Mouse (Mus musculus) heart, embryonic 16.5 days (tissue): ENCODE results near the gene Lamc2. TPM values are rescaled to one million over a fixed set of nuclear protein-coding genes. Genes with fewer than 3 reads are reported as not detected.

Experiments used
- ATAC-seq: fragments of 200-750 bp; cut with Nextera tagmentation; replicated peaks from 2 replicates; pipeline ENCODE4 v1.8.0; 2017; ENCODE audit warnings: moderate number of reproducible peaks; ENCODE audit not compliant: insufficient read depth, low FRiP score; ENCODE audit errors: extremely low read depth
- H3K27ac ChIP-seq: fragments of 300-500 bp; sonication (generic); 2 replicates; pipeline ENCODE4 v1.5.1; 2014; ENCODE audit warnings: mild to moderate bottlenecking, low read length, control low read depth, moderate library complexity
- H3K27me3 ChIP-seq: fragments of 300-500 bp; sonication (generic); 2 replicates; pipeline ENCODE4 v1.6.1; 2014; ENCODE audit warnings: low read length, mixed read lengths; ENCODE audit not compliant: control insufficient read depth, insufficient read depth
- H3K36me3 ChIP-seq: fragments of 300-500 bp; sonication (generic); 2 replicates; pipeline ENCODE4 v1.6.1; 2014; ENCODE audit not compliant: control insufficient read depth, insufficient read depth
- H3K4me1 ChIP-seq: fragments of 300-500 bp; sonication (generic); 2 replicates; pipeline ENCODE4 v1.6.1; 2014; ENCODE audit warnings: low read length, mixed read lengths; ENCODE audit not compliant: control insufficient read depth, insufficient read depth
- H3K4me2 ChIP-seq: fragments of 300-500 bp; sonication (generic); 2 replicates; pipeline ENCODE4 v1.6.1; 2014; ENCODE audit warnings: low read depth, mild to moderate bottlenecking, control low read depth, low read length
- H3K4me3 ChIP-seq: fragments of 300-500 bp; sonication (generic); 2 replicates; pipeline ENCODE4 v1.5.1; 2014; ENCODE audit warnings: mild to moderate bottlenecking, control low read depth, low read length
- H3K9ac ChIP-seq: fragments of 300-500 bp; sonication (generic); 2 replicates; pipeline ENCODE4 v1.6.1; 2014; ENCODE audit warnings: low read length, control low read depth
- H3K9me3 ChIP-seq: fragments of 300-500 bp; sonication (generic); replicated peaks from 2 replicates; pipeline ENCODE4 v1.6.1; 2016; ENCODE audit warnings: low read length; ENCODE audit not compliant: control insufficient read depth
- WGBS: fragments of 180-500 bp; shearing (Covaris S2); extraction: QIAGEN DNeasy Blood & Tissue Kit; methylation state at CpG from one replicate; pipeline ENCODE4 v1.1.7; 2014; 5-methylcytosine and 5-hydroxymethylcytosine counted together
- polyA plus RNA-seq: library from polyadenylated mRNA; unstranded; fragments of >200 nt; fragmentation: Nextera tagmentation; extraction: Ambion mirVana; gene quantifications from 2 replicates; pipeline ENCODE4 v1.2.1, GENCODE M21; 2015

The Lamc2 gene
- polyA plus RNA-seq, 1 experiment from 2014 or later: 8.8 TPM

DNA sequence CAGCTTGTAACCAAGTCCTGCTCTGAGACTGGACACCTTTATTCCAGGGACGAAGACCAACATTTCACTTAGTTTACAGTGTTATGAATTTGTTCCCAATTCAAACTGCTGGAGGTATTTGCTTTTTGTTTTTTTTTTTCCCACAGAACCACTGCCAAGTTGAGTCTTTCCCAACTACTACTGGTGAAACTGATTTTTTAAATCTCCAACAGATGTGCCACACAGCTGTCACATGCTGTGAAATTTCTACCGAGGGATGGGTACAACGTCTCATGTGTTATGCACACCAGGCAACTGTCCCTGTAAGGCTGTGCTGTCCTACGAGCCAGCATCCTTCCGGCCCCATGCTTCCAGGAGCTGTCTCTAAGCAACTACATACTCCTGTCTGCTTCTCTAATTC, 18.0 kb downstream of the Lamc2 start:
- WGBS: 78% methylated on average over 5 of the region's 5 CpGs
- no peaks in the 10 kb centered on the region for H3K9me3 ChIP-seq
- ATAC-seq: no peak

GRCm38 (mm10) chr1:153163831-153164230, 22.4 kb downstream of the Lamc2 start:
- H3K9ac ChIP-seq: no peak overlapping the region
- H3K4me1 ChIP-seq: no peaks in the 10 kb centered on the region
- 57% methylated on average over 3 of the region's 3 CpGs for WGBS
- no peaks in the 10 kb centered on the region for H3K36me3 ChIP-seq
- H3K4me2 ChIP-seq: no peak overlapping the region
- no peaks in the 10 kb centered on the region for H3K9me3 ChIP-seq
- H3K27me3 ChIP-seq: no peaks in the 10 kb centered on the region
- no peak overlapping the region for H3K4me3 ChIP-seq
- H3K27ac ChIP-seq: no peak overlapping the region
- ATAC-seq: no peak

More for the DNA sequence above, 18.0 kb downstream of the Lamc2 start:
- no peak overlapping the region for H3K27ac ChIP-seq
- H3K4me2 ChIP-seq: no peak overlapping the region
- H3K4me1 ChIP-seq: peaks cover 16% of the 10 kb centered on the region
- no peak overlapping the region for H3K4me3 ChIP-seq
- H3K36me3 ChIP-seq: no peaks in the 10 kb centered on the region
- no peak overlapping the region for H3K9ac ChIP-seq
- no peaks in the 10 kb centered on the region for H3K27me3 ChIP-seq

GRCm38 (mm10) chr1:153159137-153159536, 27.1 kb downstream of the Lamc2 start:
- no peak for ATAC-seq
- H3K9ac ChIP-seq: no peak overlapping the region
- WGBS: 91% methylated on average over 4 of the region's 4 CpGs
- no peaks in the 10 kb centered on the region for H3K27me3 ChIP-seq
- H3K4me2 ChIP-seq: no peak overlapping the region
- no peaks in the 10 kb centered on the region for H3K36me3 ChIP-seq
- peaks cover 6% of the 10 kb centered on the region; the same call in 1 of the 2 replicates for H3K4me1 ChIP-seq
- no peak overlapping the region for H3K27ac ChIP-seq
- no peaks in the 10 kb centered on the region for H3K9me3 ChIP-seq
- no peak overlapping the region for H3K4me3 ChIP-seq

GRCm38 (mm10) chr1:153157021-153157623, 29.1 kb downstream of the Lamc2 start:
- H3K27ac ChIP-seq: no peak overlapping the region
- WGBS: 70% methylated on average over 5 of the region's 5 CpGs

DNA sequence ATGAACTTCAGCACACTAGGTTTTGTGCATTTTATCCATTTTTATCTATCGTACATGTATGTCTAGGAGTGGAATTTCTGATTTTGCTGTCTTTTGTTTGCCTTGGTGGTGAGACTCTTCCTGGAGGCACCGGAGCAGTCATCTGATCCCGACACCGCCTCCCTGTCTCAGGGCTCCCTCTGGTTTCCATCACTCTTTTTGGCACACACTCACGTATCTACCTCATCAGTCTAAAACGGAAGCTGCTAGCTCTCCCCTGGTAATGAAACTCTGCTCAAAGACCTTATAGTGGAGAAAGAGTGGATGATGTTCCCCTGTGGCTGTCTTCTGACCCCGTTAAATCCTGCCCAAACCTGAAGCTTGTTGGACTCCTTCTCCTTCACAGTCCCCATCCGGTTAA, 30.9 kb downstream of the Lamc2 start:
- H3K27ac ChIP-seq: no peak overlapping the region

More at GRCm38 (mm10) chr1:153157021-153157623, 29.1 kb downstream of the Lamc2 start:
- Histone ChIP-seq H3K9me3 (no peaks in the 10 kb centered on the region), H3K4me2 (no peak overlapping the region), H3K4me1 (peaks cover 20% of the 10 kb centered on the region), H3K36me3 (no peaks in the 10 kb centered on the region), H3K4me3 (no peak overlapping the region), H3K27me3 (no peaks in the 10 kb centered on the region), H3K9ac (no peak overlapping the region)
- no peak for ATAC-seq

DNA sequence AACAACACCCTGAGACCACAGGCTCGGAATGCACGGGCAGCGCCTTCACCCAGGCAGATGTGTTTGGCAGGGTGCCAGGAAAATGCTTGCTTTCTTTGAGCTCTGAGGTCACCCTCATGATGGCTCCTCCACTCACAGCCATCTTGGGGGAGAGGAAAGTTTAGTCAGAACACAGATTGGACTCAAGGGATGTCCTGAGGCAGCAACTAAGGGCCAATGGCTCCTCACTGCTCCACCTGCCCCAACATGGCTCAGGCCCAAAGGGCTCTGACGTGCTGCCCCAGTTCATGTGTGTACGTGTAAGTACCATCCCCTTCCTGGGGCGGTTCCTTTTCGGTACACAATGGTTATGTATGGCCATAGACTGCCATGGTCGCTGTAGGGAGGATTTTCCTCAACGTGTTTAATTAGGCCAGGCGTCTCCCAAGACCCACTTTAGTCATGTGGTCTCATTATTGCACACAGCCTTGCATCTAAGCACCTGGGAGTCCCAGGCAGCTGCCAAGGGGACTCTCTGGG, 32.6 kb downstream of the Lamc2 start:
- Histone ChIP-seq H3K9ac (no peak overlapping the region), H3K9me3 (no peaks in the 10 kb centered on the region), H3K27me3 (no peaks in the 10 kb centered on the region), H3K4me1 (peaks cover 21% of the 10 kb centered on the region), H3K36me3 (no peaks in the 10 kb centered on the region), H3K4me3 (no peak overlapping the region), H3K27ac (peak overlapping the region; percentile 12), H3K4me2 (no peak overlapping the region)
- 62% methylated on average over 10 of the region's 10 CpGs for WGBS
- ATAC-seq: no peak

More for the DNA sequence above, 30.9 kb downstream of the Lamc2 start:
- Histone ChIP-seq H3K36me3 (no peaks in the 10 kb centered on the region), H3K9me3 (no peaks in the 10 kb centered on the region), H3K9ac (no peak overlapping the region), H3K27me3 (no peaks in the 10 kb centered on the region), H3K4me3 (no peak overlapping the region), H3K4me1 (peaks cover 21% of the 10 kb centered on the region), H3K4me2 (no peak overlapping the region)
- peak; percentile 49 for ATAC-seq
- WGBS: 40% methylated on average over 8 of the region's 8 CpGs

GRCm38 (mm10) chr1:153152594-153152993, 33.7 kb downstream of the Lamc2 start:
- H3K9ac ChIP-seq: no peak overlapping the region
- H3K4me3 ChIP-seq: no peak overlapping the region
- no peak overlapping the region for H3K4me2 ChIP-seq
- ATAC-seq: no peak
- H3K9me3 ChIP-seq: no peaks in the 10 kb centered on the region
- H3K36me3 ChIP-seq: no peaks in the 10 kb centered on the region
- H3K27me3 ChIP-seq: no peaks in the 10 kb centered on the region
- 49% methylated on average over 7 of the region's 7 CpGs for WGBS
- peak overlapping the region; percentile 26; the same call in 1 of the 2 replicates for H3K27ac ChIP-seq
- peaks cover 21% of the 10 kb centered on the region for H3K4me1 ChIP-seq

DNA sequence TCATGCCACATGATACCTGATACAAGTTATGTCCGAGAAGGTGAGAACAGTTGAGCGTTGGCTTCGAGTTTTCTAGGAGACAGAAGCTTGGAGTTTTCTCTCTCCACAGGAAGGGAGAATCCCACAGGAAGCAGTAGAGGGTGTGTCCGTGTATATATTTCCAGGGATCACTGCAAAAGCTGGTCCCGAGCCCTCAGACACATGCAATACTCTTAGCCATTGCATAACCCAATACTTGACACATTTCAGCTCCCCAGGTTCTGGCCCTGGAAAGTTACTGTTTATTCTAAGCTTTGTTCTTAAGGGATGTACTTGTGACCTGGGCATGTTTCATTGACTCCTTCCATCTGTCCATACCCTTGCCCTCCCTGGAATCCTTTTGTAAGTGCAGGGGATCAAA, 40.5 kb downstream of the Lamc2 start:
- H3K36me3 ChIP-seq: no peaks in the 10 kb centered on the region
- no peaks in the 10 kb centered on the region for H3K9me3 ChIP-seq
- H3K4me3 ChIP-seq: no peak overlapping the region
- 68% methylated on average over 5 of the region's 5 CpGs for WGBS
- H3K27me3 ChIP-seq: no peaks in the 10 kb centered on the region
- H3K4me1 ChIP-seq: peaks cover 3% of the 10 kb centered on the region; the same call in 1 of the 2 replicates
- no peak for ATAC-seq
- no peak overlapping the region for H3K4me2 ChIP-seq
- no peak overlapping the region for H3K27ac ChIP-seq
- no peak overlapping the region for H3K9ac ChIP-seq

- Histone ChIP-seq H3K27ac (no peak overlapping the region), H3K4me2 (no peak overlapping the region), H3K27me3 (no peaks in the 10 kb centered on the region), H3K9me3 (no peaks in the 10 kb centered on the region), H3K9ac (no peak overlapping the region), H3K4me3 (no peak overlapping the region), H3K36me3 (no peaks in the 10 kb centered on the region), H3K4me1 (peaks cover 15% of the 10 kb centered on the region)
- WGBS: 63% methylated on average over 11 of the region's 11 CpGs
- ATAC-seq: no peak
These were observed 42.2 kb downstream of the Lamc2 start for GRCm38 (mm10) chr1:153144021-153144420.
